Mouse (Mus musculus) embryonic facial prominence, embryonic 15.5 days (tissue): ENCODE data around the gene Irgm2. TPM values are rescaled to one million over a fixed set of nuclear protein-coding genes. Genes with fewer than 3 reads are reported as not detected.

ENCODE experiments used
- ATAC-seq: fragments of 200-750 bp; cut with Nextera tagmentation; 2 replicates; pipeline ENCODE4 v1.8.0; 2017; ENCODE audit warnings: low read depth, moderate TSS enrichment; ENCODE audit not compliant: insufficient number of reproducible peaks, low FRiP score, low TSS enrichment
- H3K27ac ChIP-seq: fragments of 300-500 bp; sonication (generic); replicated peaks from 2 replicates; pipeline ENCODE4 v1.5.1; 2015; ENCODE audit warnings: mild to moderate bottlenecking, inconsistent platforms
- H3K27me3 ChIP-seq: fragments of 300-500 bp; sonication (generic); 2 replicates; pipeline ENCODE4 v1.6.1; 2015; ENCODE audit warnings: inconsistent platforms
- H3K36me3 ChIP-seq: fragments of 300-500 bp; sonication (generic); 2 replicates; pipeline ENCODE4 v1.6.1; 2015; ENCODE audit warnings: mild to moderate bottlenecking, inconsistent platforms
- H3K4me1 ChIP-seq: fragments of 300-500 bp; sonication (generic); 2 replicates; pipeline ENCODE4 v1.6.1; 2015; ENCODE audit warnings: inconsistent platforms
- H3K4me2 ChIP-seq: fragments of 300-500 bp; sonication (generic); replicated peaks from 2 replicates; pipeline ENCODE4 v1.6.1; 2015; ENCODE audit warnings: mild to moderate bottlenecking, inconsistent platforms
- H3K4me3 ChIP-seq: fragments of 300-500 bp; sonication (generic); replicated peaks from 2 replicates; pipeline ENCODE4 v1.5.1; 2015; ENCODE audit warnings: mild to moderate bottlenecking, inconsistent platforms
- H3K9ac ChIP-seq: fragments of 300-500 bp; sonication (generic); 2 replicates; pipeline ENCODE4 v1.6.1; 2015; ENCODE audit warnings: inconsistent platforms
- H3K9me3 ChIP-seq: fragments of 300-500 bp; sonication (generic); replicated peaks from 2 replicates; pipeline ENCODE4 v1.6.1; 2016; ENCODE audit warnings: inconsistent platforms
- WGBS: fragments of 180-500 bp; shearing (Covaris S2); methylation state at CpG from one replicate; pipeline ENCODE4 v1.1.7; 2015; 5-methylcytosine and 5-hydroxymethylcytosine counted together
- polyA plus RNA-seq: library from polyadenylated mRNA; unstranded; fragments of >200 nt; fragmentation: Nextera tagmentation; extraction: Ambion mirVana; gene quantifications from 2 replicates; pipeline ENCODE4 v1.2.1, GENCODE M21; 2015

Gene Irgm2
- polyA plus RNA-seq, 1 experiment from 2014 or later: 3.6 TPM

DNA sequence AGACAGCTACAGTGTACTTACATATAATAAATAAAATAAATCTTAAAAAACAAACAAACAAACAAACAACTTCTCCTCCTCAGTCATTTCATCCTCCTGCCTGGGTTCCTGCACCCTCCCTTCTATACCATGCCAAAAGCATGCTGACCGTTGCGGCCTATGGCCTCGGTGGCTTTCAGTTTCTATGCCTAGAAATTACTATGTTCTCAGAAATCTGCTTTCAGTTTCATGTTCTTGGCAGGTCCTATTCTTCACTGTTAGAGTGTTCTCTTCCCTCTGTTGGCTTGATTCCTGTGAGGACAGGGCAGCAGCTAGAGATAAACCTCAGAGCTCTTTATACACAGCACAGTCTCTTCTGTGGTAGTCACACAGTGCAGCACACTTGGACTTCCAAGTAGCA lies 15.8 kb upstream of the Irgm2 start:
- Histone ChIP-seq H3K9ac (no peak overlapping the region), H3K27me3 (no peaks in the 10 kb centered on the region), H3K4me3 (no peak overlapping the region), H3K4me2 (no peak overlapping the region), H3K27ac (no peak overlapping the region), H3K36me3 (peaks cover 10% of the 10 kb centered on the region; the same call in 1 of the 2 replicates), H3K4me1 (no peaks in the 10 kb centered on the region), H3K9me3 (no peaks in the 10 kb centered on the region)
- no peak for ATAC-seq
- WGBS: 94% methylated on average over 3 of the region's 3 CpGs

DNA sequence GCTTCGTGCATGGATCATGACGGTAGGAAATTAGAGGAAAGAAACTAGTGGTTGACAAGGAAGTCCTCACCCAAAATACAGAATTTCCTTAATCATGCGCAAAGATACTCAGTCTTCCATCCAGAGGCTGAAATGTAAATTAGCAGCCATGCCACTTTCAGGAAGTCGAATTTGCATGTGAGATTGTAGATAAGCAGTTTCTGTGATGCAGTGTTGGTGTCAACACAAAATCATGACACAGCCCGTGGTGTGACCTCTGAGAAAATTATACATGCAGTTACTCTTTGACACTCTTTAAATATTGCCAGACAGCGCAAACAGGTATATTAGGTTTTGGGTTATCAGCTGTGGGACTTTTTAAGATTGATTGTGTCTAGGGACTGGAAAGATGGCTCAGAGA lies 9.7 kb upstream of the Irgm2 start:
- WGBS: 91% methylated on average over 6 of the region's 6 CpGs
- no peaks in the 10 kb centered on the region for H3K36me3 ChIP-seq
- no peaks in the 10 kb centered on the region for H3K9me3 ChIP-seq
- no peaks in the 10 kb centered on the region for H3K27me3 ChIP-seq
- no peak for ATAC-seq
- no peak overlapping the region for H3K9ac ChIP-seq
- H3K4me1 ChIP-seq: no peaks in the 10 kb centered on the region
- H3K27ac ChIP-seq: no peak overlapping the region
- H3K4me3 ChIP-seq: no peak overlapping the region
- no peak overlapping the region for H3K4me2 ChIP-seq

DNA sequence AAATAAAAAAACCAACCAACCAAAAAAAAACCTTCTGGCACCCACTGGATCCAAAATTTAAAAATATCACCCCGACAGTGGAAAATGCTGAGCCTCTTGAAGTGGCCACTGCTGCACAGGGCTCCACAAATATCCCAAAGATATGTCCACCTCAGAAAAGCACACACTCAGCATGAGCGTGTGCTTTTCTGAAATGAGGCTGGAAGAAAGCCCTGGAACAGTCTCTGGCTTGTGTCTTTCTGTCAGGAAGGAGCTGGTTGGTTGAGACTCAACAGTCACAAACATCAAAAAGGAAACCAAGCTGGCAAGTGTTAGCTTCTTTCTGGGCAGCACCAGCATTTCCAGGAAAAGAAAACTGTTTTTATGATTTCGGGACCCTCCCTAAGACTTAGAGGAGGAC lies 6.1 kb upstream of the Irgm2 start:
- no peaks in the 10 kb centered on the region for H3K36me3 ChIP-seq
- H3K27ac ChIP-seq: no peak overlapping the region
- ATAC-seq: no peak
- 58% methylated on average over 3 of the region's 3 CpGs for WGBS
- no peak overlapping the region for H3K9ac ChIP-seq
- H3K4me3 ChIP-seq: no peak overlapping the region
- H3K4me2 ChIP-seq: no peak overlapping the region
- H3K9me3 ChIP-seq: no peaks in the 10 kb centered on the region
- H3K4me1 ChIP-seq: no peaks in the 10 kb centered on the region
- H3K27me3 ChIP-seq: no peaks in the 10 kb centered on the region

DNA sequence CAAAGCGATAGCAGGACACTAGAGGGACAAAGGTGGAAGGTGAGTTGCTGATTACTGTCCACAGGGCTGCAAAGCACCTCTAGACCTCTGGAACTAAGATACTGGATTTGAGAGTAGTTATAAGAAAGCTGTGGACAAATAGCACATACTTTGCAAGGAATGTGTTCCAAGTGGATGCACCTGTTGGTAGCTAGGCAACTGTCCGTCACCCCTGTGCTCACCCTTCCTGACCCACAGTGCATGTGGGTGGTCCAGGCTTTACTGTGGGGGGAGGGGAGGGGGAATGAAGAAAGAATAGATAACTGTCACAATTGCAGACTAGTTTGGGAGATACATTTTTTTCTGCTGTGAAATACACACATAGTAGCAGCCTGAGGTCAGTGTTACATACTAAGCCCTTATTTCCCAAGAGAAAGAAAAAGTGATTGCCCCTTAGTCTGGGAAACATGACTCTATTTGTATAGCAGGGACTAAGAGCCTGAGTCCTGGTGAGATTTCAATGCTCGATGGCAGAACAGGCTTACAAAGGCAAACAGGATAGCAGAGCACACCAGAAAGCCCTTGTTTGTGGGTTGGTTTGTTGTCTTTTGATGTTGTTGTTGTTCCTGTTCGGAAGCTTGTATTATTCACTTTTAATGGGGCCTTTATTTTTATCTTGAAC lies 5.4 kb upstream of the Irgm2 start:
- Histone ChIP-seq H3K27me3 (no peaks in the 10 kb centered on the region), H3K36me3 (no peaks in the 10 kb centered on the region), H3K9me3 (no peaks in the 10 kb centered on the region), H3K4me3 (no peak overlapping the region), H3K4me1 (no peaks in the 10 kb centered on the region), H3K27ac (no peak overlapping the region), H3K4me2 (no peak overlapping the region), H3K9ac (no peak overlapping the region)
- no peak for ATAC-seq
- WGBS: 47% methylated on average over 4 of the region's 4 CpGs

DNA sequence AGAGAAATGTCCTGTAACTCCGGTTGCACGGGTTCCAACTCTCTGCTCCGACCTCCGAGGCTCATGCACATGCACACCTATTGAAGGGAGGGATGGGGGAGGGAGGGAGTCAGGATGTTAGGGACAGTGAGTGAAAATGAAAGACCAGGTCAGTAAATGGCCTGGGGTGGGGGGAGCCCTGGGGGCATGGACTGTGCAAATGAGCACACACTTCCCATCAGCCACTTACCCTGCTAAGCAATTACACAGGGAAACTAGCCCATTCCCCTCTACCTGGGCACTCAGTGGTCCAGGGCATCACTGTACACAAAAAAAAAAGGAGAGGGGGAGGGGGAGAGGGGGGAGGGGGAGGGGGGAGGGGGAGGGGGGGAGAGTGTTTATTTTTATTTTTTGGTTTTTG lies 755 bp upstream of the Irgm2 start:
- Histone ChIP-seq H3K4me3 (peak overlapping the region; percentile 60), H3K27ac (no peak overlapping the region), H3K9me3 (no peaks in the 10 kb centered on the region), H3K4me1 (no peaks in the 10 kb centered on the region), H3K4me2 (peak overlapping the region; percentile 69), H3K36me3 (no peaks in the 10 kb centered on the region), H3K27me3 (no peaks in the 10 kb centered on the region), H3K9ac (no peak overlapping the region)
- ATAC-seq: no peak
- 76% methylated on average over 4 of the region's 4 CpGs for WGBS

DNA sequence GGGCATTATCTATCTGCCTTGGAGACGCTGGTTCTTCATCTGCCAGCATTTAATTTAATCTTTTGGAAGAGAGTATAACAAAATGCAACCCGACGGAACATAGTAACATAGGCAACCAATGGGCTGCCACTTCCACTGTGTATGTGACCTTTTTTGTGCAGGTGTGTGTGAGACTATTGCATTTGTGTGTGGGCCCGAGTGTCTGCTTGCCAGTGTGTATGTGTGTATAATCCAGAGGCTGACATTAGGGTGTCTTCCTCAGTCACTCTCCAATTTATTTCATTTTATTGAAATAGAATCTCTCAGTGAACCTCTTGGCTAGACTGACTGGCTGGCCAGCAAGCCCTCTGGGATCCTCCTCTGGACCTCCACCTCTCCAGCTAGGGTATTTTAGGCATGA lies 808 bp downstream of the Irgm2 start:
- H3K27ac ChIP-seq: no peak overlapping the region
- H3K4me2 ChIP-seq: peak overlapping the region; percentile 69; the same call in 1 of the 2 replicates
- H3K4me3 ChIP-seq: no peak overlapping the region
- no peak for ATAC-seq
- H3K36me3 ChIP-seq: no peaks in the 10 kb centered on the region
- no peak overlapping the region for H3K9ac ChIP-seq
- no peaks in the 10 kb centered on the region for H3K27me3 ChIP-seq
- H3K9me3 ChIP-seq: no peaks in the 10 kb centered on the region
- H3K4me1 ChIP-seq: no peaks in the 10 kb centered on the region
- WGBS: 69% methylated on average over 4 of the region's 4 CpGs

DNA sequence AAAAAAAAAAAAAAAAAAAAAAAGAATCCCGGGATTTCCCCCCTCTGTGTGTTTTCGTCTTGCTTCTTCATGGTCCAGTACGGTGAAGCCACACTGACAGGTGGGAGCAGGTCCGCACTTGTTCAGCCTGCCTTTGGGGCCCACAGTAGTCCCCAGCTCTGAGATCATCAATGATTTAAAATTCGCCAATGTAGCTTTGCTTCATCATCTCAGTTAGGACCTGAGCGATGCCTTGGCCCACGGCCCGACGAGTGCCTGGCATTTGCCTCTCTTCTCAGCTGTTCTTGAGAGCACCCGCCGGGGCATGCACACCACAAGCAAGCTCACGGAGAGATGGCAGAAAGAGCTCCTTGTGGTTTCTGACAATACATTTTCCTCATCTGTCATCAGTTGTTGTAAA lies 1.6 kb downstream of the Irgm2 start:
- no peak overlapping the region for H3K9ac ChIP-seq
- no peak for ATAC-seq
- H3K36me3 ChIP-seq: no peaks in the 10 kb centered on the region
- H3K4me3 ChIP-seq: no peak overlapping the region
- 57% methylated on average over 12 of the region's 12 CpGs for WGBS
- H3K9me3 ChIP-seq: no peaks in the 10 kb centered on the region
- H3K27me3 ChIP-seq: no peaks in the 10 kb centered on the region
- H3K4me1 ChIP-seq: no peaks in the 10 kb centered on the region
- no peak overlapping the region for H3K4me2 ChIP-seq
- no peak overlapping the region for H3K27ac ChIP-seq

DNA sequence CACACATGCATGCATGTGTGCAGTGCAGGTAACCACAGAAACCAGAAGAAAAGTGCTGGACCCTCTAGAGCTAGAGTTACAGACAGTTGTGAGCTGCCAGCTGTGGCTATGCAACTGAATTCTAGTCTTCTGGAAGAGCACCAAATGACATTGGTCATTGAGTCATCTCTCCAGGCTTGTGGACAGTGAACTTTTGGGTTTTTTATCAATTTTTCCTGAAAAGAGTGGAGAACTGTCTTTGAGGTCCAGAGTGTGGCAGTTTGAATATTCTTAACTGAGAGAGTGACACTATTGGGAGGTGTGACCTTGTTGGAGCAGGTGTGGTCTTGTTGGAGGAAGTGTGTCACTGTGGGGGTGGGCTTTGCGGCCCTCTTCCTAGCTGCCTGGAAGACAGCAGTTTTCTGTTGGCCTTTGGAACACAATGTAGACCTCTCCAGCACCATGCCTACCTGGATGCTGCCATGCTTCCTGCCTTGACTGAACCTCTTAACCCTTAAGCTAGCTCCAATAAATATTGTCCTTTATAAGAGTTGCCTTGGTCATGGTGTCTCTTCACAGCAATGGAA lies 11.0 kb downstream of the Irgm2 start:
- H3K4me3 ChIP-seq: no peak overlapping the region
- H3K4me2 ChIP-seq: no peak overlapping the region
- ATAC-seq: no peak
- 83% methylated on average over 1 of the region's 1 CpGs for WGBS
- no peak overlapping the region for H3K9ac ChIP-seq
- H3K9me3 ChIP-seq: no peaks in the 10 kb centered on the region
- no peak overlapping the region for H3K27ac ChIP-seq
- no peaks in the 10 kb centered on the region for H3K36me3 ChIP-seq
- no peaks in the 10 kb centered on the region for H3K27me3 ChIP-seq
- H3K4me1 ChIP-seq: peaks cover 5% of the 10 kb centered on the region; the same call in 1 of the 2 replicates

DNA sequence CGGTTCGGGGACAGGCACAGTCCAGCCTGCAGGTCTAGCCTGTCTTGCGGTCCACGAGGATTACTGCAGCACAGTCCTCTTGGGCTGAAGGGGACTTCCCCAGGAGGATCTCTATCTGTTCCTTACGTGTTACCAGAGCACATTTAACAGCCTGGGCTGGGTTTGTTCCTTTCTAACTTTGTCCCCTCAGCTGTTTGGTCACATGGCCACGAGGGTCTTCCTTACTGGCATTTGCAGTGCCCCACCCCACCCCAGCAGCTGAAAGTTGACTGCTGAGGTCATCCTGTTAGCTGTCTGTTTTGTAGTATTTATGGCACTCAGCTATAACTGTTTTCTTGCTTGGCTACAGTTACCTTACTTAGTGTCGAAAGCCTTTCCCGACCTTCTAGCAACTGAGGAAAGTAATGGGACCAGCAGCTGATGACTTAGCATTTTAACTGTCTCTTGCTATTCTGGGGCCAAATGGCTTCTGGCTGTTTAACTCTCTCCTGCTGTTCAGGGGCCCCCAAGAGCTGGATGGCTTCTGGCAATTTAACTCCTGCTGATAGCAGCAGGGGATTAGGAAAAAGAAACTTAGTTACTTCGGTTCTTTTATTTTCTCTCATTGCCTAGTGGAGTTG lies 11.8 kb downstream of the Irgm2 start:
- Histone ChIP-seq H3K4me3 (no peak overlapping the region), H3K9me3 (no peaks in the 10 kb centered on the region), H3K27me3 (no peaks in the 10 kb centered on the region), H3K4me2 (no peak overlapping the region), H3K36me3 (no peaks in the 10 kb centered on the region), H3K4me1 (peaks cover 5% of the 10 kb centered on the region; the same call in 1 of the 2 replicates), H3K27ac (no peak overlapping the region), H3K9ac (no peak overlapping the region)
- 27% methylated on average over 9 of the region's 9 CpGs for WGBS
- ATAC-seq: peak; percentile 62

DNA sequence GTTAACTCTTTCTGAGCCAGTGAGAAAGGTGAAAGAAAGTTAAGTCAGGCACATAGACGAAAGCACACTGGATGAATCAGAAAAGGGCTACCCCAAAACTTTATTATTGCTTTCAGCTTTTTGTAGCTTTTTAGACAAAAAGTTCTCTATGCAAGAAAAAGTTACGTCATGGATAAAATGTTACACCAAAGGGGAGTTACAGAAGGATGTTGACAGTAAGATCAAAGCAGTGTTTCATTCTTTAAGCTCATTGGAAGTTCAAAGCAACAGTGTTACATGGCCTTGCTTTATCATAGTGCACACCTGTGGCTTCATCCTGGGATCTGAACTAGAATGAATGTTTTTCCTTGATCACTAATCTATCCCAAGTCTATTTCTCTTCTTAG lies 12.3 kb downstream of the Irgm2 start:
- Histone ChIP-seq H3K27ac (no peak overlapping the region), H3K4me2 (no peak overlapping the region)
- 20% methylated on average over 2 of the region's 2 CpGs for WGBS

DNA sequence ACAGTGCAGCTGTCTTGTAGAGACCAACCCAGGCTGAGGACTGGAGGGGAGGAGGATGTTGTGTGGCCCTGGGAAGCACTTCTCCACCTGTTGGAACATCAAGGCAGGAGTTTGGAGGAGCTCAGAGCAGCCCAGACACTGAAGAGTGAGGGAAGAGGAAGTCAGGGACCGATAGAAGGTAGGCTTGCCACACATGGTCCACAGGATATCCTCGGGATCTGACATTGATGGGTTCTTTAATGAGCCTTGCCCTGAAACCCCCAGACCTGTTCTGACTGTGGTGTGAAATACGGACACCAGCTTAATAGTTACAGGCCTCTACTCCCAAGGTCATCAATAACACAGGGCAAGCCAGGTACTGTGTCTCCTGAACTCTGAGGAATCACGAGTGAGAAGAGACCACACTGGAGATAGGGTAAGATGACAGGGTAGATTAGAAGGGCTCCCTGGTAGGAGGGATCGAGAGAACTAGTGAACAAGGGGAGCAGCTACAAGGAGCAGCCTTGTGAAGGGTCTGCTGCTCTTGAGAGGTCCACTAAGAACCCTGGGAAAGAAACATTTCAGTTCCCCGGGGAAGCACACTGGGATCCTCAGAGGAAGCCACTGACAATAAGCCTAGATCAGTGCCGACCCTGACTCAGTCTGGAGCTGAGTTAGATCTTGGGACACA lies 14.4 kb downstream of the Irgm2 start:
- H3K9me3 ChIP-seq: no peaks in the 10 kb centered on the region
- H3K4me1 ChIP-seq: peaks cover 5% of the 10 kb centered on the region; the same call in 1 of the 2 replicates
- H3K27me3 ChIP-seq: no peaks in the 10 kb centered on the region
- no peak overlapping the region; the same call in 1 of the 2 replicates for H3K4me3 ChIP-seq
- 81% methylated on average over 7 of the region's 7 CpGs for WGBS
- H3K9ac ChIP-seq: no peak overlapping the region
- no peak for ATAC-seq
- no peak overlapping the region for H3K27ac ChIP-seq
- peak overlapping the region; percentile 51; the same call in 1 of the 2 replicates for H3K4me2 ChIP-seq
- no peaks in the 10 kb centered on the region for H3K36me3 ChIP-seq

More for the DNA sequence above, 12.3 kb downstream of the Irgm2 start:
- H3K9me3 ChIP-seq: no peaks in the 10 kb centered on the region
- H3K4me3 ChIP-seq: no peak overlapping the region
- no peak overlapping the region for H3K9ac ChIP-seq
- no peaks in the 10 kb centered on the region for H3K27me3 ChIP-seq
- peaks cover 5% of the 10 kb centered on the region; the same call in 1 of the 2 replicates for H3K4me1 ChIP-seq
- no peaks in the 10 kb centered on the region for H3K36me3 ChIP-seq
- no peak for ATAC-seq
